Mouse (Mus musculus) lung, embryonic 15.5 days (tissue): ENCODE measurements around the gene Ms4a8a. TPM values are rescaled to one million over a fixed set of nuclear protein-coding genes. Genes with fewer than 3 reads are reported as not detected.

Source experiments
- polyA plus RNA-seq: library from polyadenylated mRNA; unstranded; fragments of >200 nt; fragmentation: Nextera tagmentation; extraction: Ambion mirVana; gene quantifications from 2 replicates; pipeline ENCODE4 v1.2.1, GENCODE M21; 2015

The Ms4a8a gene
- polyA plus RNA-seq, 1 experiment from 2014 or later = 0.19 TPM

Other genes with a start within 250 kb of the Ms4a8a start
- 0.42 and 0.46 TPM in 2 replicates for gene Slc15a3, start 241.4 kb downstream of the Ms4a8a start, polyA plus RNA-seq
- gene Tmem132a, start 211.2 kb downstream of the Ms4a8a start, polyA plus RNA-seq = 75.9 TPM in 2 replicates
- gene Tmem109, start 199.1 kb downstream of the Ms4a8a start, polyA plus RNA-seq = 138 TPM in 2 replicates
- gene Prpf19, start 185.9 kb downstream of the Ms4a8a start, polyA plus RNA-seq = 35.8 and 39.8 TPM in 2 replicates
- gene Zp1, start 160.5 kb downstream of the Ms4a8a start, polyA plus RNA-seq = not detected in 2 replicates
- gene Ptgdr2, start 143.9 kb downstream of the Ms4a8a start, polyA plus RNA-seq = 0.09 and 0.11 TPM in 2 replicates
- 26.2 and 26.6 TPM in 2 replicates for gene Ccdc86, start 131.8 kb downstream of the Ms4a8a start, polyA plus RNA-seq
- gene Ms4a10, start 106.4 kb downstream of the Ms4a8a start, polyA plus RNA-seq = not detected in 2 replicates
- gene Ms4a15, start 87.9 kb downstream of the Ms4a8a start, polyA plus RNA-seq = 0.27 TPM in 1 of 2 replicates, not detected in the other
- not detected in 2 replicates for gene Ms4a18, start 63.1 kb downstream of the Ms4a8a start, polyA plus RNA-seq
- gene 1700017D01Rik, start 49.8 kb upstream of the Ms4a8a start, polyA plus RNA-seq = not detected in 2 replicates
- not detected in 2 replicates for gene 1700025F22Rik, start 84.2 kb upstream of the Ms4a8a start, polyA plus RNA-seq
- gene Ms4a13, start 115.6 kb upstream of the Ms4a8a start, polyA plus RNA-seq = not detected in 2 replicates
- gene Ms4a12, start 151.3 kb upstream of the Ms4a8a start, polyA plus RNA-seq = not detected in 2 replicates
- not detected in 2 replicates for gene Ms4a1, start 185.1 kb upstream of the Ms4a8a start, polyA plus RNA-seq
- gene Ms4a5, start 202.8 kb upstream of the Ms4a8a start, polyA plus RNA-seq = not detected in 2 replicates
- gene Ms4a14, start 233.4 kb upstream of the Ms4a8a start, polyA plus RNA-seq = 0.05 and 0.06 TPM in 2 replicates